ENCODE assay signal across 7 mouse cellular contexts in genomic region chr1:61164271-61164670, GRCm38 (mm10).
"Had no signal": no experiment of that assay in that cellular context is flagged by ENCODE, and none has a peak within 500 bp of the region (broad histone marks: within the 10 kb centered on the region; RNA-seq: fewer than 3 reads in every experiment).

No protein-coding gene starts in this region.

- DNase-seq: lung, adult 2 months; lung, postnatal 14 days; lung, postnatal 36 days; right cerebral cortex, postnatal 14 days; thymus, adult 2 months; thymus, postnatal 25 days; thymus, postnatal 4 days had no signal
